Mouse (Mus musculus) adrenal gland, adult (tissue): ENCODE measurements around the gene Dnttip1.
A peak's percentile ranks its signal among the peaks of the same experiment; 100 is the strongest.

Experiments
- DNase-seq, 2 experiments: peaks; one replicate each; pipeline ENCODE4 v3.0.0; 2022 to 2023; ENCODE audit warnings: low spot score in 1 of 2; ENCODE audit not compliant: inconsistent age in 2 of 2

The Dnttip1 gene

GRCm38 (mm10) chr2:164803201-164803920 is 57.6 kb downstream of the Dnttip1 start:
- no peak for DNase-seq

- DNase-seq = no peak
Measured at GRCm38 (mm10) chr2:164803921-164804313, 58.1 kb downstream of the Dnttip1 start.

- peak; percentile 98 to 100 for DNase-seq
Measured at GRCm38 (mm10) chr2:164804533-164805331, 58.9 kb downstream of the Dnttip1 start, which contains the start of the genes Acot8 and Zswim3. Gene Acot8, minus strand, starts transcription at chr2:164804882. Gene Zswim3, plus strand, starts transcription at chr2:164805098.

- DNase-seq = no peak
Measured at GRCm38 (mm10) chr2:164805332-164805718, 59.5 kb downstream of the Dnttip1 start.

GRCm38 (mm10) chr2:164806614-164807013 is 60.8 kb downstream of the Dnttip1 start:
- no peak for DNase-seq

GRCm38 (mm10) chr2:164813557-164813956 is 67.8 kb downstream of the Dnttip1 start:
- DNase-seq = no peak

GRCm38 (mm10) chr2:164815348-164815747 is 69.6 kb downstream of the Dnttip1 start:
- DNase-seq = no peak

- no peak for DNase-seq
Measured at GRCm38 (mm10) chr2:164815821-164816220, 70.0 kb downstream of the Dnttip1 start.

GRCm38 (mm10) chr2:164817206-164817605 is 71.4 kb downstream of the Dnttip1 start:
- no peak for DNase-seq

- no peak for DNase-seq
Measured at GRCm38 (mm10) chr2:164817703-164818102, 71.9 kb downstream of the Dnttip1 start.
